Mouse (Mus musculus) heart, embryonic 14.5 days (tissue): ENCODE results near the gene Olfr1377. TPM values are rescaled to one million over a fixed set of nuclear protein-coding genes. Genes with fewer than 3 reads are reported as not detected.

ENCODE experiments used
- ATAC-seq: fragments of 200-750 bp; cut with Nextera tagmentation; 2 replicates; pipeline ENCODE4 v1.8.0; 2017; ENCODE audit warnings: low read depth, moderate TSS enrichment; ENCODE audit not compliant: insufficient number of reproducible peaks, insufficient read depth, low FRiP score
- H3K27ac ChIP-seq, 2 experiments: fragments of 200-500 bp in 1 of 2; fragments of 300-500 bp in 1 of 2; sonication (generic) in 1 of 2; replicated peaks in 1 of 2; 2 replicates each; pipeline ENCODE4 v1.5.1; 2012 to 2014; ENCODE audit warnings: low read depth in 2 of 2, low read length in 2 of 2, control low read depth in 1 of 2, mild to moderate bottlenecking in 1 of 2, mixed read lengths in 1 of 2; ENCODE audit not compliant: control insufficient read depth in 1 of 2, insufficient read depth in 1 of 2
- H3K27me3 ChIP-seq: fragments of 300-500 bp; sonication (generic); 2 replicates; pipeline ENCODE4 v1.6.1; 2014; ENCODE audit warnings: mild to moderate bottlenecking, low read length, control low read depth; ENCODE audit not compliant: control insufficient read depth, insufficient read depth
- H3K36me3 ChIP-seq: fragments of 300-500 bp; sonication (generic); 2 replicates; pipeline ENCODE4 v1.6.1; 2014; ENCODE audit warnings: mild to moderate bottlenecking, control low read depth, low read length, mixed read lengths; ENCODE audit not compliant: control insufficient read depth, insufficient read depth
- H3K4me1 ChIP-seq, 2 experiments: fragments of 200-500 bp in 1 of 2; fragments of 300-500 bp in 1 of 2; sonication (generic) in 1 of 2; 2 replicates each; pipeline ENCODE4 v1.6.1; 2012 to 2014; ENCODE audit warnings: low read length in 2 of 2, control low read depth in 1 of 2, mixed read lengths in 1 of 2; ENCODE audit not compliant: control insufficient read depth in 2 of 2, insufficient read depth in 2 of 2
- H3K4me2 ChIP-seq: fragments of 300-500 bp; sonication (generic); 2 replicates; pipeline ENCODE4 v1.6.1; 2014; ENCODE audit warnings: mild to moderate bottlenecking, low read length
- H3K4me3 ChIP-seq, 2 experiments: fragments of 200-500 bp in 1 of 2; fragments of 300-500 bp in 1 of 2; sonication (generic) in 1 of 2; 2 replicates each; pipeline ENCODE4 v1.5.1; 2012 to 2014; ENCODE audit warnings: low read length in 2 of 2, mild to moderate bottlenecking in 2 of 2, control low read depth in 1 of 2, low read depth in 1 of 2, moderate library complexity in 1 of 2; ENCODE audit not compliant: control insufficient read depth in 1 of 2, insufficient read depth in 1 of 2
- H3K9ac ChIP-seq: fragments of 300-500 bp; sonication (generic); 2 replicates; pipeline ENCODE4 v1.6.1; 2014; ENCODE audit warnings: mild to moderate bottlenecking, low read length
- H3K9me3 ChIP-seq: fragments of 300-500 bp; sonication (generic); 2 replicates; pipeline ENCODE4 v1.6.1; 2016; ENCODE audit warnings: low read length, control low read depth; ENCODE audit not compliant: control insufficient read depth
- WGBS: fragments of 180-500 bp; shearing (Covaris S2); extraction: QIAGEN DNeasy Blood & Tissue Kit; methylation state at CpG from one replicate; pipeline ENCODE4 v1.1.7; 2014; 5-methylcytosine and 5-hydroxymethylcytosine counted together
- polyA plus RNA-seq: library from polyadenylated mRNA; unstranded; fragments of >200 nt; fragmentation: Nextera tagmentation; extraction: Ambion mirVana; gene quantifications from 2 replicates; pipeline ENCODE4 v1.2.1, GENCODE M21; 2014

Olfr1377 gene
- polyA plus RNA-seq, 1 experiment from 2014 or later, result not detected

- ATAC-seq, result no peak
- Histone ChIP-seq H3K4me3 (no peak within 1 kb of the TSS), H3K4me1 (no peaks in the 10 kb centered on the region), H3K9me3 (no peaks in the 10 kb centered on the region), H3K36me3 (no peaks in the 10 kb centered on the region), H3K27ac (no peak within 1 kb of the TSS), H3K27me3 (peaks cover 22% of the 10 kb centered on the region; the same call in 1 of the 2 replicates), H3K9ac (no peak within 1 kb of the TSS), H3K4me2 (no peak within 1 kb of the TSS)
- WGBS, result 62% methylated on average over 6 of the region's 6 CpGs
Measured at GRCm38 (mm10) chr11:50953665-50954064, 28.1 kb upstream of the Olfr1377 start, which contains the start of gene Prop1. Prop1 (minus strand) TSS chr11:50953765.

GRCm38 (mm10) chr11:50964886-50965285 is 16.9 kb upstream of the Olfr1377 start:
- H3K4me3 ChIP-seq, result no peak overlapping the region
- WGBS, result 60% methylated on average over 2 of the region's 2 CpGs

GRCm38 (mm10) chr11:50966230-50966629 is 15.5 kb upstream of the Olfr1377 start, which contains the start of gene Olfr1378:
Olfr1378 (plus strand) TSS chr11:50966530.
- no peak within 1 kb of the TSS for H3K4me3 ChIP-seq
- ATAC-seq, result no peak
- H3K36me3 ChIP-seq, result no peaks in the 10 kb centered on the region
- no peaks in the 10 kb centered on the region for H3K9me3 ChIP-seq
- 85% methylated on average over 11 of the region's 11 CpGs for WGBS
- peaks cover 8% of the 10 kb centered on the region for H3K27me3 ChIP-seq
- no peak within 1 kb of the TSS for H3K27ac ChIP-seq
- no peak within 1 kb of the TSS for H3K4me2 ChIP-seq
- no peaks in the 10 kb centered on the region for H3K4me1 ChIP-seq
- H3K9ac ChIP-seq, result no peak within 1 kb of the TSS

More at GRCm38 (mm10) chr11:50964886-50965285, 16.9 kb upstream of the Olfr1377 start:
- no peak overlapping the region for H3K4me2 ChIP-seq
- H3K4me1 ChIP-seq, result no peaks in the 10 kb centered on the region
- H3K36me3 ChIP-seq, result no peaks in the 10 kb centered on the region
- H3K27me3 ChIP-seq, result peaks cover 8% of the 10 kb centered on the region
- H3K9me3 ChIP-seq, result no peaks in the 10 kb centered on the region
- H3K27ac ChIP-seq, result no peak overlapping the region
- no peak for ATAC-seq
- H3K9ac ChIP-seq, result no peak overlapping the region

GRCm38 (mm10) chr11:50977216-50977615 is 4.6 kb upstream of the Olfr1377 start:
- no peak for ATAC-seq
- Histone ChIP-seq H3K4me3 (no peak overlapping the region), H3K27ac (no peak overlapping the region), H3K9me3 (no peaks in the 10 kb centered on the region), H3K9ac (no peak overlapping the region), H3K36me3 (no peaks in the 10 kb centered on the region), H3K4me2 (no peak overlapping the region), H3K27me3 (peaks cover 14% of the 10 kb centered on the region), H3K4me1 (no peaks in the 10 kb centered on the region)
- WGBS, result 65% methylated on average over 4 of the region's 4 CpGs

- no peaks in the 10 kb centered on the region for H3K4me1 ChIP-seq
- no peak within 1 kb of the TSS for H3K4me3 ChIP-seq
- H3K27me3 ChIP-seq, result no peaks in the 10 kb centered on the region
- no peak for ATAC-seq
- H3K27ac ChIP-seq, result no peak within 1 kb of the TSS
- no peaks in the 10 kb centered on the region for H3K36me3 ChIP-seq
- no peaks in the 10 kb centered on the region for H3K9me3 ChIP-seq
- no peak within 1 kb of the TSS for H3K4me2 ChIP-seq
- H3K9ac ChIP-seq, result no peak within 1 kb of the TSS
- WGBS, result 67% methylated on average over 5 of the region's 5 CpGs
Measured at GRCm38 (mm10) chr11:51003296-51003695, 21.5 kb downstream of the Olfr1377 start, which contains the start of gene Olfr51. Olfr51 (plus strand) TSS chr11:51003596.

GRCm38 (mm10) chr11:51011821-51012220 is 30.1 kb downstream of the Olfr1377 start:
- Histone ChIP-seq H3K4me2 (no peak overlapping the region), H3K4me1 (no peaks in the 10 kb centered on the region), H3K36me3 (no peaks in the 10 kb centered on the region), H3K27me3 (no peaks in the 10 kb centered on the region), H3K9me3 (peaks cover 3% of the 10 kb centered on the region; the same call in 1 of the 2 replicates), H3K4me3 (no peak overlapping the region), H3K27ac (no peak overlapping the region), H3K9ac (no peak overlapping the region)
- no peak for ATAC-seq
- 31% methylated on average over 5 of the region's 5 CpGs for WGBS

- H3K4me3 ChIP-seq, result no peak within 1 kb of the TSS
- 43% methylated on average over 1 of the region's 1 CpGs for WGBS
Measured at GRCm38 (mm10) chr11:51013936-51014335, 32.2 kb downstream of the Olfr1377 start, which contains the start of gene Olfr54. Olfr54 (plus strand) TSS chr11:51014236.

GRCm38 (mm10) chr11:51016341-51016740 is 34.6 kb downstream of the Olfr1377 start:
- Histone ChIP-seq H3K27me3 (no peaks in the 10 kb centered on the region), H3K9ac (no peak overlapping the region), H3K4me3 (no peak overlapping the region), H3K4me2 (no peak overlapping the region), H3K4me1 (no peaks in the 10 kb centered on the region), H3K9me3 (peaks cover under 1% of the 10 kb centered on the region; the same call in 1 of the 2 replicates), H3K36me3 (no peaks in the 10 kb centered on the region), H3K27ac (no peak overlapping the region)
- ATAC-seq, result no peak
- WGBS, result 43% methylated on average over 2 of the region's 2 CpGs

More at GRCm38 (mm10) chr11:51013936-51014335, 32.2 kb downstream of the Olfr1377 start, which contains the start of gene Olfr54:
- no peaks in the 10 kb centered on the region for H3K4me1 ChIP-seq
- no peak within 1 kb of the TSS for H3K9ac ChIP-seq
- H3K36me3 ChIP-seq, result no peaks in the 10 kb centered on the region
- no peak for ATAC-seq
- H3K27me3 ChIP-seq, result no peaks in the 10 kb centered on the region
- H3K9me3 ChIP-seq, result peaks cover 3% of the 10 kb centered on the region; the same call in 1 of the 2 replicates
- H3K27ac ChIP-seq, result no peak within 1 kb of the TSS
- H3K4me2 ChIP-seq, result no peak within 1 kb of the TSS
